Mouse (Mus musculus) ovary, postnatal 10 days (tissue): ENCODE measurements around the gene Cacng7.
"Not testable (repeated sequence)": the region's sequence is repeated elsewhere in the genome, so short reads cannot be mapped to it uniquely, and the experiment has no call there.

Experiments
- DNase-seq: peaks from one replicate; pipeline ENCODE4 v3.0.0; 2022; ENCODE audit warnings: low spot score

Cacng7 gene

DNA sequence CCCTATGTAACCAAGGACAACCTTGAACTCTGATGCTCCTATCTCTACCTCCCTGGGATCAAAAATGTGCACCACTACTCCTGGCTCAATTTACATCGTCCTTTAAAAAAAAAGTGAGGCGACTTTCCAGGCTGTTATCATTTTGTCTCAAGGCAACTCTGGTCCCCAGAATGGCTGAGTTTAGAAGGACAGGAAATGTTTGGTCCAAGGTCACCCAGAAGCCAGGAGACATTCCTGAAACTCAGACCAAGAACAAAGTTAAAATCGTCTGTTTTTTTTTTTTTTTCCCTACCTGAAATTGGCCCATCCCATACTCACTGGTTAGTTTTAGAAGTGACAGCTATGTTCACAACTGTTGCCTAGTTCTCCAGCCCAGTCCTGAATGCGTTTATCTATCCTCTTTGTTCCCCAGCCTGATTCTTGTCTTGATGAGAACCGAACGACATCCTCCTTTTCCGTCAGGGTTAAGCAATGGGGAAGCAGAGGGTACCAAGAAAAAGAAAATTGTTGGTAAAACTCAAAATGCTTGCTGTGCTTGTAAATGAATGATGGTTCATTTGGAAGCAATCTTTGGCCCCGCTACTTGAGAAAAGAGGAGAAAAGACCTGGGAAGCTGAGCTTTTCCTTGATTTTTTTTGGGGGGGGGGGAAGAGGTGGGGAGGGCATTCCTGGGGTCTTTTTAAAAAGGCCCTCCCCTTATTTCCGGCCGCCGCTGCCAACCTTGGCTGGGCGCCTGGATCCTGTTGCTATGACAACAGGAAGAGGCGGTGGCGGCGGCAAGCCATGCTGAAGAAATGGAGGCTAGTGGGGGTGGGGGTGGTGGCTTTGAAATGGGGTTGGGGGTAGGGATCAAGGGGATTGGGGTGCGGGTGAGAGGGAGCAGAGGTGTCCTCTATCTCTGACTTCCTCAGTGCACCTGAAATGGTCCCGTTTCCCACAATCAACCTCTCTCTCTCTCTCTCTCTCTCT is 57.0 kb downstream of the Cacng7 start:
- no peak for DNase-seq

DNA sequence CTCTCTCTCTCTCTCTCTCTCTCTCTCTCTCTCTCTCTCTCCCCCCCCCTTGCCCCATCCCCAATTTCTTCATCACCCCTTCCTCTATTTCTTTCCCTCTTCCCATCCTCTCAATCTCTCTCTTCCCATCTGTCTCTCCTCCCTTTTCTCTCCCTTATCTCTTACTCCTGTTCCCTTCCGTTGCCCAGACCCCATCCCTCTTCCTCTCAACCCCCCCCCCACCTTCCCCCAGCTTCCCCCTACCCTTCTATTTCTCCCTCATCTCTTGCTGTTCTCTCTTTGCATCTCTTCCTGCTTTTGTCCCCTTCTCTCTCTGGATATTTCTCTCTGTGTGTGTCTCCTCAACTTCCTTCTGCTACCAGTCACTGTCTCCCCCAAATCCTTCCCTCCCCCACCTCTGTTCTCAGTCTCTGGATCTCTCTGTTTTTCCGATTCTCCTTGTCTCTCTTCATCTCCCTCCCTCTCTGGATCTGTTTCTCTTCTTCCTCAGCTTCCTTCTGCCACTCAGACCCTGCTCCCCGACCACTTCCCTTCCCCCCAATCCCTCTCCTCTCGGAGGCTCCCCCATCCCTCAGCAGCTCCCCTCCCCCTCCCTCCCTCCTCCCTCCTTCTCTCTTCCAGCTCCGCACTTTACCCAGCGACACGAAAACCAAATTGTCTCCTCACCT is 57.8 kb downstream of the Cacng7 start, which contains the start of gene Cacng8:
Gene Cacng8 (plus strand): TSS at position 271 of the 668 bp plus-strand sequence.
- no peak for DNase-seq

- no peak for DNase-seq
Observed at GRCm38 (mm10) chr7:3391081-3391451, 58.3 kb downstream of the Cacng7 start.

GRCm38 (mm10) chr7:3391809-3392208 is 59.1 kb downstream of the Cacng7 start:
- DNase-seq = no peak

DNA sequence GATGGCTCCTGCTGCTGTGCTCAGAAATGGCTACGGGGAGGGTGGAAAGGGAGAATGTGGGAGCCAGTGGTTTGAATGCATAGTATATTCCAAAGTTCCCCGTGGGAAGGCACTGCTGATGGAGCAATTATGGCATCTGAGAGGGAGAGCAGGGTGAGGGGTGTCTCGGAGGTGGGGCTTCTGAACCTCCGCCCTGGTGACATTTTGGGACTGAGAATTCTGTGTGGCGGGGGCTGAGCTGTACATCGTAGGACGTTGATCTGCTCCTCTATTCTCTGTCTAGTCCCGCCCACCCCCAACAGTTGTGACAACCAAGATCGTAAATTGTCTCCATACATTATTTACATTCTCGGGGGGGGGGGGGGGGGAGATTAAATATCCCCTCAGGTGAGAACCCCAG is 64.6 kb downstream of the Cacng7 start:
- no peak for DNase-seq

DNA sequence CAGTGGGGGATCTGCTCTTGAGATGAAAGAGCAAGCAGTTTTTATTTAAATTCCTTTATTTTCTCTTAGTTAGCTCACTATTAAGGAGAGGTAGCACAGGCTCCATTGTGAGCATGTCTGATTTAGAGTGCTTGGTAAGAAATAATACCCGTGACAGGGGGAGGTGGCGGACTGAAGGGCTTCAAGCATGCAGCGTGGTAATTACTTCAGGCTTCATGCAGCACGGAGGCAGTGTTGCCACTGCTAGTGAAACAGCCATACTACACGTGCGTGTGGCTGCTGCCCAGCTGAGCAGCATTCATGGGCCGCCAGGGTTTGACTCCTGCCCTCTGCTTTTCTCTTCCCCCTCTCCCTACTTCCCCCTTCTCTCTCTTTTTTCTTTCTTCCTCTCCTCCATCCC is 65.0 kb downstream of the Cacng7 start:
- DNase-seq = no peak

GRCm38 (mm10) chr7:3398363-3398762 is 65.6 kb downstream of the Cacng7 start:
- DNase-seq = not testable (repeated sequence)

DNA sequence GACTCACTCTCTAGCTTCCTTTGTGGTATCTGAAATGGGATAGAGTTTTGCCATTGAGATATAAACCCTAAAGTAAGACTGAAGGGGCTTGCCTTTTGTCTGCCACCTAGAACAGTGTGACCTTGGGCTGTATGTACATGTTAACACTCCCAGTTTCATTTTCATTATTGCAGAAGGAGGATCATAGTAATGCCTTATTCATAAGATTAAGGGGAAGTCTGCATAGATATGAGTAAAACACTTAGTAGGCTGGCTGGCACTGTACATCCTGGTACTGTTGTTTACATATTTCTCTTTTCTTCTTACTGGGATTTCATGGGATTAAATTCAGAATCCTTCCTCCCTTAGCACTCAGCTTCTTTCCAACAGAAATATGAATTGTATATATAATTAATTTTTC is 67.2 kb downstream of the Cacng7 start:
- no peak for DNase-seq

GRCm38 (mm10) chr7:3409729-3410520 is 77.2 kb downstream of the Cacng7 start:
- DNase-seq = no peak

- no peak for DNase-seq
Observed at GRCm38 (mm10) chr7:3411160-3411941, 78.6 kb downstream of the Cacng7 start.

GRCm38 (mm10) chr7:3412036-3412435 is 79.3 kb downstream of the Cacng7 start:
- no peak for DNase-seq

- peak; percentile 21 for DNase-seq
Observed at GRCm38 (mm10) chr7:3414888-3415287, 82.1 kb downstream of the Cacng7 start.

GRCm38 (mm10) chr7:3415378-3415777 is 82.6 kb downstream of the Cacng7 start:
- no peak for DNase-seq
